ENCODE assay signal across 13 mouse cellular contexts in genomic region chr13:36221897-36222296, GRCm38 (mm10).
A peak's percentile ranks its signal among the peaks of the same experiment; 100 is the strongest.
DNase-seq lines count a peak whose midpoint lies in the region; ATAC-seq and TF ChIP-seq lines count a peak whose summit lies in the region.
"Had no signal": no experiment of that assay in that cellular context is flagged by ENCODE, and none has a peak within 500 bp of the region (broad histone marks: within the 10 kb centered on the region; RNA-seq: fewer than 3 reads in every experiment).

No protein-coding gene starts in this region.

- H3K4me1 ChIP-seq in hindbrain, postnatal 0 days (ENCODE audit: insufficient read depth, low read length), result peaks cover 4% of the 10 kb centered on the region; the same call in 1 of the 2 replicates
- no peaks in the 10 kb centered on the region for H3K4me1 ChIP-seq in hindbrain, embryonic 11.5 days (replicated peaks; ENCODE audit: control insufficient read depth, insufficient read depth, low read length)
- H3K4me1 ChIP-seq in midbrain, postnatal 0 days (ENCODE audit: insufficient read depth, low read length), result no peaks in the 10 kb centered on the region
- peaks cover 5% of the 10 kb centered on the region for H3K4me1 ChIP-seq in midbrain, embryonic 10.5 days
- H3K4me1 ChIP-seq: embryonic facial prominence, embryonic 15.5 days had no signal

- H3K9ac ChIP-seq in hindbrain, postnatal 0 days (replicated peaks; ENCODE audit: low read length), result no peak overlapping the region
- H3K9ac ChIP-seq in hindbrain, embryonic 11.5 days (ENCODE audit: low read depth, low read length), result no peak overlapping the region
- no peak overlapping the region for H3K9ac ChIP-seq in midbrain, postnatal 0 days (replicated peaks; ENCODE audit: low read length, poor library complexity, severe bottlenecking)
- H3K9ac ChIP-seq: embryonic facial prominence, embryonic 15.5 days; midbrain, embryonic 12.5 days had no signal

- no peak overlapping the region for H3K27ac ChIP-seq in hindbrain, postnatal 0 days
- H3K27ac ChIP-seq in hindbrain, embryonic 11.5 days (ENCODE audit: low read depth, low read length), result no peak overlapping the region
- no peak overlapping the region for H3K27ac ChIP-seq in midbrain, postnatal 0 days (ENCODE audit: low read depth, low read length)
- no peak overlapping the region for H3K27ac ChIP-seq in midbrain, embryonic 10.5 days (replicated peaks)
- H3K27ac ChIP-seq: embryonic facial prominence, embryonic 15.5 days; midbrain, embryonic 12.5 days had no signal

- peak; percentile 78 for TF ChIP-seq CTCF in hindbrain, postnatal 0 days (IDR thresholded peaks at IDR 0.05; ENCODE audit: low read depth)
- TF ChIP-seq CTCF in midbrain, postnatal 0 days (IDR thresholded peaks at IDR 0.05), result peak; percentile 81

- peak; percentile 24 to 44 for DNase-seq in cerebellum, postnatal 10 days
- no peak for DNase-seq in cerebellum, adult 8-10 months
- peak; percentile 61 for DNase-seq in hindbrain, postnatal 0 days (ENCODE audit: low spot score)
- no peak for DNase-seq in hindbrain, embryonic 11.5 days (ENCODE audit: low spot score)
- peak; percentile 51 for DNase-seq in midbrain, postnatal 0 days (ENCODE audit: low spot score)
- DNase-seq in midbrain, embryonic 10.5 days (ENCODE audit: low spot score), result no peak
- DNase-seq in splenic B cell, adult 2 months (ENCODE audit: low read depth, low spot score), result peak; percentile 32
- no peak for DNase-seq in ovary, adult 18-20 months (ENCODE audit: low spot score)
- DNase-seq: gastrocnemius, postnatal 25 days; kidney, adult 11 months; thymus, postnatal 4 days had no signal

- no peaks in the 10 kb centered on the region for H3K36me3 ChIP-seq in hindbrain, postnatal 0 days (ENCODE audit: insufficient read depth, low read length)
- H3K36me3 ChIP-seq in hindbrain, embryonic 11.5 days (ENCODE audit: control insufficient read depth, insufficient read depth, low read length), result no peaks in the 10 kb centered on the region
- no peaks in the 10 kb centered on the region for H3K36me3 ChIP-seq in midbrain, postnatal 0 days (ENCODE audit: insufficient read depth, low read length)
- H3K36me3 ChIP-seq in midbrain, embryonic 10.5 days, result no peaks in the 10 kb centered on the region
- no peaks in the 10 kb centered on the region for H3K36me3 ChIP-seq in splenic B cell, adult 2 months (ENCODE audit: control insufficient read depth, insufficient read depth, low read length, poor library complexity, severe bottlenecking)
- H3K36me3 ChIP-seq: embryonic facial prominence, embryonic 15.5 days; midbrain, embryonic 12.5 days had no signal

- no peak for ATAC-seq in hindbrain, postnatal 0 days
- ATAC-seq in hindbrain, embryonic 11.5 days (ENCODE audit: low FRiP score), result no peak
- no peak for ATAC-seq in midbrain, postnatal 0 days (ENCODE audit: low FRiP score)

- H3K27me3 ChIP-seq in hindbrain, postnatal 0 days (ENCODE audit: insufficient read depth, low read length), result no peaks in the 10 kb centered on the region
- no peaks in the 10 kb centered on the region for H3K27me3 ChIP-seq in hindbrain, embryonic 11.5 days (ENCODE audit: control insufficient read depth, insufficient read depth, low read length)
- H3K27me3 ChIP-seq in midbrain, postnatal 0 days (ENCODE audit: insufficient read depth, low read length), result no peaks in the 10 kb centered on the region
- no peaks in the 10 kb centered on the region for H3K27me3 ChIP-seq in midbrain, embryonic 10.5 days (ENCODE audit: low read depth, poor library complexity, severe bottlenecking)
- H3K27me3 ChIP-seq in splenic B cell, adult 2 months (ENCODE audit: control insufficient read depth, insufficient read depth, low read length, poor library complexity, severe bottlenecking), result no peaks in the 10 kb centered on the region
- H3K27me3 ChIP-seq: embryonic facial prominence, embryonic 15.5 days; midbrain, embryonic 12.5 days had no signal

- H3K4me3 ChIP-seq in hindbrain, postnatal 0 days (ENCODE audit: low read length), result no peak overlapping the region
- no peak overlapping the region for H3K4me3 ChIP-seq in hindbrain, embryonic 11.5 days (ENCODE audit: low read depth, low read length)
- no peak overlapping the region for H3K4me3 ChIP-seq in midbrain, postnatal 0 days (ENCODE audit: low read depth, low read length)
- no peak overlapping the region for H3K4me3 ChIP-seq in midbrain, embryonic 10.5 days
- H3K4me3 ChIP-seq: embryonic facial prominence, embryonic 15.5 days; midbrain, embryonic 12.5 days had no signal

- WGBS in hindbrain, postnatal 0 days, result 79% methylated on average over 1 of the region's 1 CpGs
- WGBS in hindbrain, embryonic 11.5 days, result 92% methylated on average over 1 of the region's 1 CpGs
- 88% methylated on average over 1 of the region's 1 CpGs for WGBS in midbrain, postnatal 0 days
- WGBS in midbrain, embryonic 10.5 days, result 87% methylated on average over 1 of the region's 1 CpGs

- H3K4me2 ChIP-seq in hindbrain, postnatal 0 days (ENCODE audit: low read depth, low read length), result no peak overlapping the region
- no peak overlapping the region for H3K4me2 ChIP-seq in hindbrain, embryonic 11.5 days (replicated peaks; ENCODE audit: low read depth, low read length)
- no peak overlapping the region for H3K4me2 ChIP-seq in midbrain, postnatal 0 days (ENCODE audit: low read depth, low read length, poor library complexity, severe bottlenecking)
- H3K4me2 ChIP-seq: embryonic facial prominence, embryonic 15.5 days; midbrain, embryonic 12.5 days had no signal

- H3K9me3 ChIP-seq in hindbrain, postnatal 0 days (ENCODE audit: low read length), result no peaks in the 10 kb centered on the region
- no peaks in the 10 kb centered on the region for H3K9me3 ChIP-seq in hindbrain, embryonic 11.5 days (ENCODE audit: control insufficient read depth, low read length)
- H3K9me3 ChIP-seq in midbrain, postnatal 0 days (ENCODE audit: low read length), result no peaks in the 10 kb centered on the region
- no peaks in the 10 kb centered on the region for H3K9me3 ChIP-seq in midbrain, embryonic 10.5 days (replicated peaks)
- H3K9me3 ChIP-seq: embryonic facial prominence, embryonic 15.5 days; midbrain, embryonic 12.5 days had no signal

Comparison
In these comparisons a context has a peak if more than half of its experiments do, and no peak if none do; other contexts are left out.
1. DNase-seq: peak in cerebellum, postnatal 10 days (2 of 2), hindbrain, postnatal 0 days (single experiment), midbrain, postnatal 0 days (single experiment) and splenic B cell, adult 2 months (single experiment); none in cerebellum, adult 8-10 months (single experiment), hindbrain, embryonic 11.5 days (single experiment), midbrain, embryonic 10.5 days (single experiment) and ovary, adult 18-20 months (single experiment).